Mouse (Mus musculus): Measurements from ENCODE around the gene Naip2.
A peak's percentile ranks its signal among the peaks of the same experiment; 100 is the strongest.

The Naip2 gene

GRCm38 (mm10) chr13:100112218-100112972 lies 89.5 kb downstream of the Naip2 start:
- DNase-seq (ENCODE audit: low spot score in 2 of 2) = no peak

GRCm38 (mm10) chr13:100107652-100108472 lies 94.0 kb downstream of the Naip2 start, which contains the start of gene Serf1:
TSS of gene Serf1 (plus strand) at chr13:100108012.
- peak; percentile 61 to 78 for DNase-seq (ENCODE audit: low spot score in 2 of 2)

- peak; percentile 94 to 98 for DNase-seq (ENCODE audit: low spot score in 2 of 2)
Measured at GRCm38 (mm10) chr13:100103748-100104254, 98.1 kb downstream of the Naip2 start, which contains the start of gene Bdp1. TSS of gene Bdp1 (minus strand) at chr13:100104070.

GRCm38 (mm10) chr13:100103052-100103658 lies 98.7 kb downstream of the Naip2 start:
- DNase-seq (ENCODE audit: low spot score in 2 of 2) = no peak

GRCm38 (mm10) chr13:100098808-100099207 lies 103.1 kb downstream of the Naip2 start:
- no peak for DNase-seq (ENCODE audit: low spot score in 2 of 2)
